Mouse (Mus musculus) CD4-positive helper T cell, adult 2 months (primary cell): Measurements from ENCODE around the gene Plscr3.
"Not testable (repeated sequence)": the region's sequence is repeated elsewhere in the genome, so short reads cannot be mapped to it uniquely, and the experiment has no call there.

Source experiments
- DNase-seq: peaks from one replicate; pipeline ENCODE4 v3.0.0-alpha.2; 2012; ENCODE audit warnings: low read depth, missing footprints, low spot score

The Plscr3 gene

GRCm38 (mm10) chr11:69828832-69829231 lies 17.3 kb upstream of the Plscr3 start:
- DNase-seq, result no peak

- DNase-seq, result no peak
Measured at GRCm38 (mm10) chr11:69833554-69833953, 12.6 kb upstream of the Plscr3 start.

- DNase-seq, result peak; percentile 71
Measured at GRCm38 (mm10) chr11:69834001-69834549, 12.1 kb upstream of the Plscr3 start.

GRCm38 (mm10) chr11:69835326-69835965 lies 10.7 kb upstream of the Plscr3 start:
- DNase-seq, result no peak

GRCm38 (mm10) chr11:69835966-69836335 lies 10.2 kb upstream of the Plscr3 start:
- DNase-seq, result peak; percentile 38

- DNase-seq, result peak; percentile 44
Measured at GRCm38 (mm10) chr11:69836703-69837576, 9.2 kb upstream of the Plscr3 start.

- peak; percentile 86 for DNase-seq
Measured at GRCm38 (mm10) chr11:69837604-69837951, 8.6 kb upstream of the Plscr3 start, which contains the start of gene Nlgn2. Gene Nlgn2 (minus strand): TSS chr11:69837784.

- DNase-seq, result peak; percentile 96
Measured at GRCm38 (mm10) chr11:69837952-69838713, 8.0 kb upstream of the Plscr3 start, which contains the start of gene Tmem256. Gene Tmem256 (plus strand): TSS chr11:69838514.

GRCm38 (mm10) chr11:69838714-69839104 lies 7.5 kb upstream of the Plscr3 start:
- no peak for DNase-seq

- peak; percentile 80 for DNase-seq
Measured at GRCm38 (mm10) chr11:69846738-69847688, 837 bp downstream of the Plscr3 start.

GRCm38 (mm10) chr11:69848021-69848420 lies 1.8 kb downstream of the Plscr3 start:
- DNase-seq, result no peak

GRCm38 (mm10) chr11:69849128-69849527 lies 3.0 kb downstream of the Plscr3 start:
- no peak for DNase-seq

- DNase-seq, result no peak
Measured at GRCm38 (mm10) chr11:69849884-69850283, 3.7 kb downstream of the Plscr3 start.

GRCm38 (mm10) chr11:69850754-69851153 lies 4.6 kb downstream of the Plscr3 start:
- no peak for DNase-seq

- peak; percentile 26 for DNase-seq
Measured at GRCm38 (mm10) chr11:69853994-69854393, 7.8 kb downstream of the Plscr3 start.

- DNase-seq, result no peak
Measured at GRCm38 (mm10) chr11:69854680-69855079, 8.5 kb downstream of the Plscr3 start.

- peak; percentile 51 for DNase-seq
Measured at GRCm38 (mm10) chr11:69855347-69855746, 9.2 kb downstream of the Plscr3 start.

GRCm38 (mm10) chr11:69858113-69858998 lies 12.2 kb downstream of the Plscr3 start, which contains the start of gene Tnk1:
Gene Tnk1 (minus strand): TSS chr11:69858730.
- no peak for DNase-seq

GRCm38 (mm10) chr11:69863729-69864128 lies 17.6 kb downstream of the Plscr3 start:
- DNase-seq, result not testable (repeated sequence)
